Mouse (Mus musculus) right cerebral cortex, adult 18-20 months (tissue): ENCODE measurements at regions not wholly inside any gene's neighbourhood (a gene's known extent, or its start where the extent isn't known, plus 50 kb on each side); places are given as distances from the start of the nearest gene placed in this dataset.

Source experiments
- DNase-seq: peaks from one replicate; pipeline ENCODE4 v3.0.0; 2022; ENCODE audit warnings: mixed read lengths

DNA sequence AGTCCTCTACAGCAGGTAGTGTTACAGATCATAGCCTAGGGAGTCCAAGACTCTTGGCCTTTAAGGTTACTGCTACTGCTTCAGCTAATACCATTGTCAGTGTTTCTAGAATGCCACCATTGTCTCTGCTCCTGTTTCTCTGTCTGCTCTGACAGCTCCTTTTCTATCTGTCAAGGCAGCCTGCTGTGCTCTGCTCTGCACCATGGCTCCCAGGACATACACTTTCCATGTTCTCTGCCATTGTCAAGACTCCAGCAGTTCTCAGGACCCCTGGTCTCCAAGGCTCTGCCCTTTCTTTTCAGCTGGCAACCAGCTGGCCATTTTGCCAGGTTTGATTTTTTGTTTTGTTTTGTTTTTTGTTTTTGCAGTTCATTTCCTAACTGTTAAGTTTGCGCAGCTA is 208.7 kb downstream of the Otol1 start:
- no peak for DNase-seq

DNA sequence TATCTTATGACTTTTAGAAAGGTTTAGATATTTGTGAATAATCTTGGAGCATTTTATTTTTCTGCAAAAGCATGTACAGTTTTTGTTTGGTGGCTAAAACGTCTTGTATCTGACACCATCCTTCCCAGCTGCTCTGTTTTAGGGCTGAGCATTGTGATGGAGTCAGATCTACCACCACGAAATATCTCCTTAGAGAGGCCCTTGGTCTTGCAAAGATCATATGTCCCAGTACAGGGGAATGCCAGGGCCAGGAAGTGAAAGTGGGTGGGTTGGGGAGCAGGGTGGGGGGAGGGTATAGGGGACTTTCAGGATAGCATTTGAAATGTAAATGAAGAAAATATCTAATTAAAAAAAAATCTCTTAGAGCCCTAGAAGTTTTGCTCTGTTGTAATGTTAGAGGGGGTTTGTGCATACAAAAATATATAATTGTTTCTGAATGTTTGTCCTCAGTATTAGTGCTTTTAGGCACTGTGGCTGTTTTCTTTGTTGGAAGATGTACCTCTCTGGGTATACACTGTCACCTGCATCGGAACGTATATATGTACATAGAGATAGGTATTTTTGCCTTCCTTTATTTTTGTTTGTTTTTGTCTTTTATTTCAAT is 211.4 kb downstream of the Otol1 start:
- DNase-seq = no peak

DNA sequence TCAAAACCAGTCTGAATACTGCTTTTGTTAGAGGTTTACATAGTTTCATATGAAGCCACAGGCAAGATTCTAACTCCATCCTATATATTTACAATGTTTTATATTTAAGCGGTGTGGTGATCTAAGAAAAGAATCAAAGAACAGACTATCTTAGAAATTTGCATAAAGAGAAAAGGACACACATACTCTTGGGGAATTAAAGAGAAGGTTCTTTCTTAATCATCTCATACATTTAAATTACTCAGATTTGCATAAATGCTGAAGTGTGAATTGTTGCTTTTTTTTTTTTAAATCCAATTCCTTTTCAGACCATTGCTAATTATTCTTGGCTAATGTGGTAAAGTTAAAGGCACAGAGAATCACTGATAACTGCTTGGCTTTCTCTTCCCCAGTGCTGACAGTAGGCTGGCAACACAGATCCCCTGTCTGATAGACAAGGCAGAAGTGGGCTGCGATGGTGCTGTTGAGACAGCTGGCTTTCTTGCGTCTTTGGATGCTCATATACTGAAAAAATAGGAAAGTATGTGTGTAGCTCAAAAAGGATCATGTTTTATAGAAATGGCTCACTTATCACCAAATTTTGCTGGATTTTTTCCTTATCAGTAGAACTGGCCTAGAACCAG is 216.1 kb downstream of the Otol1 start:
- peak; percentile 37 for DNase-seq

DNA sequence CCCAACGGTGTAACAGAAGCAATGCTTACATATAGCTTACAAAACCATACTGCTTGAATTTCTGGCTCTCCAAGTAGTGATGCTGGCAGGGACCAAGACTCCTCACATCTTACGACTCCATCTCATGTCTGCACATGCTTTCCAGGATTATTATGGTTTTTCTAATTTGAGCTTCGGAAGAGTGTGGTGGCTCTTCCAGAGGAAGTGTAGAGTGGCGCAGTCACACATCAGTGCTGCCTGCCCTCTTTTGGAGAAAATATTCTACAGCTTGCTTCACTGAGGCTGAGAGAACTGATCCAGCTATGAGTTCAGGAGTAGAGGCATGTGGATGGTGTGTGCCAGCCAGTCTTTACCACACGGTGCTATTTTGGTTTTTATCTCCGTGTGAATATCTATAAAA is 217.4 kb downstream of the Otol1 start:
- peak; percentile 40 for DNase-seq

DNA sequence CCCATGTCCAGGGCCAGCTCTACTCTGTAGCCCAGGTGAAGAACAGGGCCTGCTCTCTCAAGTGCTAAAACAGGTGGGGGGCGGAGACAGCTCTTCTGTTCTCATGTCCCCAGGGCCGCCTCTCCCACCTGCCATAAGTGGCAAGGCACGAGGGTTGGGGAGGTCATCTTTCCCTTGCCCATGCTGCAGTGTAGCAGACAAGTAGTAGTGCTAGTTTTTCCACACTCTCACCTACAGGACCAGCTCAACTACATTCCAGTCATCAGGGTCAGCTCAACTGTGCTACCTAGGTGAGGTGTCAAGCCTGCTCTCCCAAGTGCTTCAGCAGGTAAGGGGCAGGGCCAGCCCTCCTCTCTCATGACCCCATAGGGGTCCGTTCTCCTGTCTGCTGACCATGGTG is 219.8 kb downstream of the Otol1 start:
- DNase-seq = no peak

DNA sequence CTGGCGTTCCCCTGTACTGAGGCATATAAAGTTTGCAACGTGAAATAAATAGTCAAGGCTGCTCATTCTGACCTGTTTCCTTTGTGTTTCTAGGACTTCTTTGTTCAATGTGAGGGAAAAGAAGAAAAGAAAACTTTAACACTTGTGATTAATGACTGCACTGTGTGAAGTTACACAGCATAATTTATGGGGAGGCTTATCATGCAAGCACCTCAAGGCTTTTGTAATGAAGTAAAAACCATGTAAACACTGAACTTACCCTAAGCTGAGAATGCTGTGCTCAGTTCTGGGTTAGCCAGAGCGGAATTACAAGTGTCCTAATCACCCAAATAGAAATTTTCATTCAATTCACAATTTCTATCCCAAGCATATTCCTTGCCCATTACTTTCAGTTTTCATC is 241.2 kb downstream of the Otol1 start:
- no peak for DNase-seq

DNA sequence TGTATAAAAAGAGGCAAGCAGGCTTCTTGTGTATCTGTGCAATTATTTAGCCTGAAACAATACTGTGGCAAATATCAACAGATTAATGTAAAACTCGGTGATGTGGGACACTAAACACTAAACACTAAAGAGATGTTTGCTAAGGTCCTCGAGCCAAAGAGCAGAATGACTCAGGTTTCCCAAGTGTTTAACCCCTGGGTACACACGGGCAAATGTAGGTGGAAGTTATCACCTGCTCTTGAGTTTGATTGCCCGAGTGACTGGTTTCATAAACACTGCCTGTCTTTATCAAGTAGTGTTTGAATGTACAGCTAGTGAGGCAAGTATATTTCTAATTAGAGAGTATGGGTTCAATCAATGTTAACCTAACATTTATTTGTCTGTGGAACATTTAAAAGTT is 242.5 kb downstream of the Otol1 start:
- DNase-seq = no peak

DNA sequence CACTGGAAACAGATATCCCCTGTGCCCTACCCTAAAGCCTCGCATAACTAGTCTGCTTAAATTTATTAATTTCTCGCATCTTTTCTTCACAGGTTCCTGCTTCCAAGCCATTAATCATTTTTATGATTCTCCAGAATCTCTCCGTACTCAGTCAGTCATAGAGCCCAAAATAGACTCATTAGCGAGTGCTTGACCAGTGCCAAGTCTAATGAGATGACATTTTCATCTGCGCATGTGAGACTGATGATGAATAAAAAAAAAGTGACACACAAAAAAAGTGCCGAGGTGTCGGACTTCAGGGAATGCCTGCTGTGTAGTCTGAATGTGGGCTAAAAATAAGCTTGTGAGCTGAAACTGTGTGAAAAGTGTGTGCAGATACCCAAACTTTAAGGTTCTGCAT is 243.3 kb downstream of the Otol1 start:
- no peak for DNase-seq

DNA sequence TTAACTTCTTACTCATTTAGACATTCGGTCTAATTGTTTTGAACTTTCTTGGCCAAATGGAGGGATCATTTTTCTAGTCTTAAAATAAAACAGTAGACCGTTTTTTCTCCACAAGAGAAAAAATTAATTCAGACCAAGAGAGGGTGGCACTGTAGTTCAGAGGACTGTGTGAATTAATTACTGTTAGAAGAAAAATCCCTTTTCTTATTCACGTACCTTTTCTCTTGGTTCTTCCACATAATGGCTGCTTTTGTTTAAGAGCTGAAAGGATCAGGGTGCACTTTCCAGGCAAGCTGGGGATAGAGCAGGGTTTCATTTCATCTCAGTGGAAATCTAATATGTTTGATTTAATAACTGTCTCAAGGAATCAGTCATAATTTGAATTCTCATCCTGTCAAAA is 255.9 kb downstream of the Otol1 start:
- no peak for DNase-seq

DNA sequence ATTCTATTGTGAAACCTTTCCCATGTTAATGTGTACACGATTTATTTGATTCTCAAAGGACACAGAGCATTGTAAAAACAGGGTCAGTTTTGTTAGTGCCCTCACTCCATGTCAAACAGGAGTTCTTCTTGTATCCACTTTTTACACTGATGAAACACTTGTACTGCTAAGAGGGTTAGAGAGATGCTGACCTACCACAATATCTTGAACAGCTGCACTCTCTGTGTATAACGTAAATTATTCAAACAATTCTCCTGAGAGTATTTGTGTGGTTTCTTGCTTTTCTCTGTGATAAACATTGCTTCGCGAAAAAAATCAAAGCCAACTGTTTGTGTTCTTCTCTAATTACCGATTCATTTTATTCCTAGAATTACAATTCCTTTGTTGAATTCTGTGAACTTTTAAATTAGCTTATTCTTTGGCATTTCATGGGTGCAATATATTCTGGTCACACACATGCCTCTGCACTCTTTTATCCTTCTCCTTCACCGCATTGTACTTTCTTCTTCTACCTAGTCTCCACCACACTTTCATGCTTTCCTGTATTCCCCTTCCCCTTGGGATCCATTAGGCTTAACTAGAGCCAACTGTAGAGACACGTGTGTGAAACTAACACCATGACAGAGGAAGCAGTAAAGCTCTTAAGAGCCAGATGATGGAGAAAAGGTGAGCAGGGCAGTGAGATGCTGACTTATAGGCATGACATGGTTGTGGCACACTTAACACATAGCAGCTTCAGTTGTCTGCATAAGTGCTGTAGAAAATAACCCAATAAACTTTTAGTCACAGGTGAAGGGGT is 281.4 kb downstream of the Otol1 start:
- DNase-seq = no peak

DNA sequence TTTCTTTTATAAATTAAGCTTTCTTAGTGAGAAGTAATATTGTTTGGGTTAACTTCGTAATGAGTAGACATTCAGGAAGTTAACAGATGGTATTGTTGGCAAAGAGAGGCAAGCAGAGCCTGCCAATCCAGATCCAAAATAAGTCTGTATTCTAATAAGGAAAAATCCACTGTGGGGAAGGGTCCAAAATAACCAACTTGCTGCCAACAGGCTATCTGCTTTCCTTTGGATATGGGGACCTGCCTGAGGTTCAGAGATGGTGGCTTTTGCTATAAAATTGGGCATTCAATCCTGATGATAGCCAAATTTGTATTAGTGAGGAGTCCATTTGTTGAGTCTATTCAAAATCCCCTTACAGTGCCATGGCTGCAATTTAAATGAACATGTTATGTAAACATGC is 300.1 kb downstream of the Otol1 start:
- DNase-seq = no peak

DNA sequence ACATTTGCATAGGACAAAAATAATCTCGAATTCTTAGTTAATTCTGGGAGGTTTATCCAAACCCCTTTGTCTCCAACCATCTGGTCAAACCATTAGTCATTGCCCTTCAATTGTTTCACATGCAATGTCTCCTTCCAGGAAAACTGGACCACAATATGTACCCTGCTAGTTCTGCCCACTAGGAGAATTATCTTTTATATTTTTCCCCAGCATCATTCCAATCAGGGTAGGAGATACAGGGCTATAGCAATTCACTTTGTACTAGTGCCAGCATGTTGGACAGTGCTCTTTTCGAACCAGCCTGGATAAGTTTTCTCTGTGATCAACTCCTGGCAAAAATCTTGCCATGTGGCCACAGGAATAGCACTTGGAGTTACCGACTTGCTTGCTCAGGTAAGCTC is 300.6 kb downstream of the Otol1 start:
- no peak for DNase-seq

DNA sequence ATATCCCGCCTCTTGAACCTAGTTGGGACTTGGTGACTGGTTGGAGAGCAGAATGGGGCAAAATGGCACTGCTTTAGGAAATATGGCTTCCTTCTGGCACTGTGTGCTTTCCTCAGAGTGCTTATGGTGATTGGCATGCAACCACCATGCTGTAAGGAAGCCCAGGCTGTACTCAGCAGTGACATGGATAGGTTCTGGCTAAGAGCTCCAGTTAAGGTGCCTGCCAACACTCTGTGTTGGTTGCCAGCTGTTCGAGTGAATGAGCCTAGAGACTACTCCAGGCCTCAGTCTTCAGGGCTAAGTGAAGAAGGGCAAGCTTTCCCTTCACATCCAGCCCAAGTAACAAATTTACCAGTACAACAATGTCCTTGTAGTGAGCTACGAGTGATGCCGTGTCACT is 301.9 kb downstream of the Otol1 start:
- DNase-seq = no peak

DNA sequence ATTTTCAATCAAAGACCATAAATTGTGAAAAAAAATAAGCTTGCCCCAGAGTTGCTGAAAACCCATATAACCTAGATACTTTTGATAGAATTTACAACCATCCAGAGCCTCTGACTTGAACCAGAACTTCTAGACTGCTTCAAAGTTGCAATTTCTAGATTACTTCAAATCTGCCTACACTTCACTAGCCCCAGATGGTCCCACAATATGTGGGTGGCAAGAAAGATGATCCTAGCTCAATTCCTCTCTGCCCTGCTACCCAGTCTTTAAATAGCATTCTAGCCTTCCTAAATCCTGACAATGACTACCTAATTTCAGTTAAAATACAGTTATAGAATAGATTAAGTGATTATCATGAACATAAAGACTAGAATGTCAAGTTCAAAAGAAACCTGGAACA is 303.6 kb downstream of the Otol1 start:
- DNase-seq = peak; percentile 54

DNA sequence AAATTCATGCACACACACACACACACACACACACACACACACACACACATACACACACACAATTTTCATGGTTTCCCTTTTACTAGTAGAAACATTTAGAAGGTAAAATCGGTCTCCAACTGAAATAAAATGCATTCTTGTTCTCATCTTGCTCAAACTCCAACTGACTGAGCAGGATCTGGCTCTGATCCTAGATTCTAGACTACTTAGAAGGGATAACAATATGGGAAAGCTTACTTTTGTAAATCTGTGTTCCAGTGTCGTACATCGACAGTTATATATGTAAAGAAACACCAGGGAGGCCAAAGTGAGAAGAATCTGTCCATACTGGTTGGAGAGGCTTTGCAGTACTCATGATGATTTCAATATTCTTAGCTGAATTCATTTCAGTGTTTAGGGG is 304.6 kb downstream of the Otol1 start:
- no peak for DNase-seq

DNA sequence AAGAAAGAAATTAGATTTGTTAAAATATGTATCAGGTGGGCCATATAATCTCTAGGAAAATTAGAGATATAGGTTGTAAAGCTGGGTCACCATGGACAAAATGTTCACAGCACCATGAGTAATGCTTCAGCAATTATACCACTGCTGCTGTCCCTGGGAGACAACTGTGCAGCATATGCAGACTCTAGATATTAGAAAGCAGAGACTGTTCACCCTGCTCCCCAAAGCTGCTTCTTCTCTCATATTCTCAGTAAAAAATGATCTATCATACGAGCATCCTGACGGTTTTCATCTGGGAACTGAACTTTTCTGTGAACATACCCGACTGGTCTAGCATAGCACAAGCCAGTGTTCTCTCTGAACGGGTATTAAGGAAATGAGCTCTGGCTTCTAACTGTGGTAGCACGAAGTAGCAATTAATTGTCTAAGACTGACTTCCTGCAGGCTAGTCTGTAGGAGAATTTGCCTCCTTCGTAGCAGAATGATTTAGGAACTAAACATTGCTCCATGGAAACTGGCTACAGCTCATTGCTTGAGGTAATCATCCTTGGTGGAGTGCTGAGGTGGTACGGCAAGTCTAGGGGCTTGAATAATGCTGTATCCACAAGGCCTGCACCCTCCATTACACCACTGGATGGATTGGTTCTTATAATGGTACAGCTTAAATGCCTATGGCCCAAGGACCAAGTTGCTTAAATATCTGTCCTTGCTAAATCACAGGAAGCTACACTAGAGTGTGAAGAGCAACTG is 305.9 kb downstream of the Otol1 start:
- DNase-seq = no peak

DNA sequence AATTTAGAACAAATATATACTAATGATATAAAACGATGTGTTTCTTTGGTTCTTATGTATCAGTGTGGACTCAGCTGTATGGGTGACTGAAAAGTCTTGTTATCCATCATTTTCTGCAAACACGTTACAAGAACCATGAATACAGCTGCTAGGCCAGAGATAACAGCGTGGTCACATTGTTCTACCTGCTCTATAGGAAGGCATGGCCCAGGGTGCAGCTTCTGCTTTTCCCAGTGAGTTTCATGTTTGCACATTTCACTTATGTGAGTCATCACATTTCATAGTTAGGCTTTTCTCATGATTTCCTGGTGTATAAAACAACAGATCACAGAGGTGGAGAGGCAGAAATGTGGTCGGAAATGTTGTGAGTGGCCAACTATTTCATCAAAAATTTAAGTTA is 306.8 kb downstream of the Otol1 start:
- DNase-seq = no peak

DNA sequence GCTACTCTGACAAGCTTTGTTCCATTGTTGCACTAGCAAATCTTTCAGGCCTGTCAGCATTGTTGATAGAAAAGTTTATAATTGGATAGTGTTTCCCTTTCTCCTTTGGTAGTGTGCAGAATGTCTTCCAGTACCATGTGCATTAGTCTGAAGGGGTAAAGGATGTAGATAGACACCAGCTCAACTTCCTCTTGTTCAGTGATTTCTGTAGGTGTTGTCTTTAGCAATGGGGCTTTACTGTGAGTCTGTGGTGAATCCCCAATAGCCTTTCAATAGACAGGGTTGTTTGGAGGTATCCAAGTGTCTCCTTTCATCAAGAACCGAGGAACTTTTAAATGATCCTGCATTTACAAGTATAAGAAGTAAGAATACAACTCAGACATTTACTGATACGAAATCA is 311.0 kb downstream of the Otol1 start:
- DNase-seq = no peak

DNA sequence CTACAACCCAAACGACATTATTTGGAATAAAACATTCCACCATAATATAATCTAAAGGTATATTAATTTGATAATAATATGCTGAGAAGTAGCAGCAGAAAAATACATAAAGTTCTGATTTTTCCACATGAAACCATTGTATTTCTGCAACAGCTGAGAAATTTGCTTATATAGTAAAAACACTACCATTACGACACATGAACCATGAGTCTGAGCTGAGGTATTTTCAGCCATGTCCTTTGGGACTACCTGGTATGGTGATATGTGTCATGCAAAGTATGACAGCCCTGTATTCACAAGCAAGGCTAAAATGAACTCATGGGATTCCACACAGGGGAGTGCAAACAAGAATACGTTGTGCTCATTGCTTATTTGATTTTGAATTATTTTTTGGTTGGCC is 311.7 kb downstream of the Otol1 start:
- no peak for DNase-seq

DNA sequence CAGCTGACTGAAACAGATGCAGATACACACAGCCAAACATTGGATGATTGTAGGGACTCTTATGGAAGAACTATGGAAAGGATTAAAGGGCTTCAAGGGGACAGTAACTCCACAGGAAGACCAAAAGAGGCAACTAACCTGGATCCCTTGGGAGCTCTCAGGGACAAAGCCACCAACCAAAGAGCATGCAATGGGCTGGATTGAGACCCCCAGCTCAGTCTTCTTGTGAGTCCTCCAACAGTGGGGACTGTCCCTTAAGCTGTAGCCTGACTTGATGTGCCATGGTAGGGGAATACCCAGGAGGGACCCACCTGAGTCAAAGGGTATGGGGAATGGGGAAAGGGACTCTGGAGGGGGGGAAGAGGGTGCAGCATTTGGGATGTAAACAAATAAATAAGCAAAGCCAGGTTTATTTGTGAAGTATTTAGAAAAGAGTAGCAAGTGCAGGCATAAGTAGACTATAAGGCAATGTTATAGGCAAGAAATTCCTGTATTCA is 313.8 kb downstream of the Otol1 start:
- no peak for DNase-seq

DNA sequence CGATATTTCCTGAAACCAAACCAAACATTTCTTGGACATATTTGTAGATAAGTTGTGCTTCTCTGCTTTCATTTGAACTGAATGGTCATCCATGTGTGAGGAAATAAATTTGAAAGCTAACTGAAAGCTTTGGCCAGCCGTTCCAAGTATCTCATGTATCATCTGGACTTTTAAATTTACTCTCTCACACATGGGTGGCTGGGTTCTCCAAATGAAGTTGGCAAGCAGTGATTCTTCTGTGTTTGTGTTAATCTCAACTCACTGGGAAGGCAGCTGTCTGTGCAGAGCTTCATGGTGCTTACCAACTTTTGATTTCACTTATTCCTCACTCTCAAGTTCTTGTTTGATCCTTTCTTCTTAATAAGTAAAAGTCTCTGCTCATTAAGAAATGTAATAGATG is 317.3 kb downstream of the Otol1 start:
- no peak for DNase-seq
